Mouse (Mus musculus) spleen, adult 2 months (tissue): ENCODE measurements around the gene Jak1.

ENCODE experiments used
- CTCF ChIP-seq: fragments of 200-500 bp; IDR thresholded peaks from 2 replicates; pipeline ENCODE4 v1.5.1; 2011; ENCODE audit warnings: mild to moderate bottlenecking, inconsistent platforms; ENCODE audit not compliant: insufficient read depth, insufficient read length, insufficient replicate concordance; ENCODE audit errors: extremely low read depth
- POLR2A ChIP-seq: fragments of 200-500 bp; IDR thresholded peaks from 2 replicates; pipeline ENCODE4 v1.6.1; 2011; ENCODE audit warnings: low read depth, low read length, inconsistent platforms

- TF ChIP-seq POLR2A (no peak), CTCF (no peak)
These were observed 44.1 kb downstream of the Jak1 start for GRCm38 (mm10) chr4:101220946-101221345.
